ENCODE assay signal across 26 mouse cellular contexts in genomic region chr9:114534747-114535517, GRCm38 (mm10). TPM values are rescaled to one million over a fixed set of nuclear protein-coding genes. Genes with fewer than 3 reads are reported as not detected.
DNase-seq lines count a peak whose midpoint lies in the region; ATAC-seq and TF ChIP-seq lines count a peak whose summit lies in the region.
"Had no signal": no experiment of that assay in that cellular context is flagged by ENCODE, and none has a peak within 500 bp of the region (broad histone marks: within the 10 kb centered on the region; RNA-seq: fewer than 3 reads in every experiment).

No protein-coding gene starts in this region.

- no peaks in the 10 kb centered on the region for H3K27me3 ChIP-seq in forebrain, embryonic 10.5 days (ENCODE audit: poor library complexity, severe bottlenecking)
- no peaks in the 10 kb centered on the region for H3K27me3 ChIP-seq in forebrain, embryonic 11.5 days (ENCODE audit: control insufficient read depth, insufficient read depth, low read length)
- H3K27me3 ChIP-seq in kidney, postnatal 0 days (ENCODE audit: insufficient read depth, low read length) = no peaks in the 10 kb centered on the region
- no peaks in the 10 kb centered on the region for H3K27me3 ChIP-seq in kidney, embryonic 15.5 days
- H3K27me3 ChIP-seq in liver, embryonic 11.5 days (replicated peaks; ENCODE audit: control insufficient read depth, insufficient read depth, low read length) = no peaks in the 10 kb centered on the region
- H3K27me3 ChIP-seq in liver, postnatal 0 days (ENCODE audit: insufficient read depth, low read length) = no peaks in the 10 kb centered on the region
- H3K27me3 ChIP-seq: CH12.LX; hindbrain, embryonic 13.5 days; midbrain, embryonic 15.5 days; Patski; stomach, embryonic 15.5 days had no signal

- no peak overlapping the region for H3K4me2 ChIP-seq in forebrain, embryonic 11.5 days (ENCODE audit: low read depth, low read length, severe bottlenecking)
- H3K4me2 ChIP-seq in kidney, postnatal 0 days (ENCODE audit: low read length) = no peak overlapping the region
- H3K4me2 ChIP-seq in kidney, embryonic 15.5 days = no peak overlapping the region
- H3K4me2 ChIP-seq in liver, embryonic 11.5 days = no peak overlapping the region
- no peak overlapping the region for H3K4me2 ChIP-seq in liver, postnatal 0 days (ENCODE audit: low read depth, low read length)
- H3K4me2 ChIP-seq: hindbrain, embryonic 13.5 days; midbrain, embryonic 15.5 days; stomach, embryonic 15.5 days had no signal

- DNase-seq in forebrain, embryonic 10.5 days (ENCODE audit: extremely low spot score, low spot score) = no peak
- no peak for DNase-seq in forebrain, embryonic 11.5 days (ENCODE audit: low spot score)
- DNase-seq in kidney, postnatal 0 days (ENCODE audit: low spot score) = no peak
- DNase-seq in liver, embryonic 11.5 days (ENCODE audit: low spot score) = no peak
- no peak for DNase-seq in liver, postnatal 0 days
- peak; percentile 64 for DNase-seq in R1 (ENCODE audit: low read depth, low spot score)
- no peak for DNase-seq in cerebellum, adult 9-10 months
- DNase-seq: cerebellum, postnatal 14 days; embryo, embryonic 11 days; gastrocnemius, postnatal 10 days; heart, adult 18-20 months; kidney, adult 11 months; kidney, postnatal 14 days; liver; lung, adult 2 months; retina, postnatal 1 day had no signal

- ATAC-seq in forebrain, embryonic 11.5 days (replicated peaks; ENCODE audit: low FRiP score) = no peak
- ATAC-seq in kidney, postnatal 0 days (replicated peaks; ENCODE audit: low FRiP score, low read depth) = no peak
- ATAC-seq in kidney, embryonic 15.5 days (replicated peaks; ENCODE audit: low FRiP score) = no peak
- ATAC-seq in liver, embryonic 11.5 days (replicated peaks; ENCODE audit: low FRiP score) = no peak
- no peak for ATAC-seq in liver, postnatal 0 days
- ATAC-seq: forebrain, embryonic 14.5 days; midbrain, embryonic 15.5 days; Patski had no signal

- H3K9me3 ChIP-seq in forebrain, embryonic 10.5 days = no peaks in the 10 kb centered on the region
- H3K9me3 ChIP-seq in forebrain, embryonic 11.5 days (ENCODE audit: control insufficient read depth, low read length) = no peaks in the 10 kb centered on the region
- H3K9me3 ChIP-seq in kidney, postnatal 0 days (replicated peaks; ENCODE audit: low read length) = no peaks in the 10 kb centered on the region
- H3K9me3 ChIP-seq in kidney, embryonic 15.5 days (replicated peaks) = no peaks in the 10 kb centered on the region
- H3K9me3 ChIP-seq in liver, embryonic 11.5 days (ENCODE audit: control insufficient read depth, low read length) = no peaks in the 10 kb centered on the region
- no peaks in the 10 kb centered on the region for H3K9me3 ChIP-seq in liver, postnatal 0 days (ENCODE audit: low read length)
- H3K9me3 ChIP-seq: hindbrain, embryonic 13.5 days; midbrain, embryonic 15.5 days; stomach, embryonic 15.5 days had no signal

- no peaks in the 10 kb centered on the region for H3K36me3 ChIP-seq in forebrain, embryonic 10.5 days (replicated peaks)
- no peaks in the 10 kb centered on the region; the same call in 1 of the 2 replicates for H3K36me3 ChIP-seq in forebrain, embryonic 11.5 days (ENCODE audit: control insufficient read depth, insufficient read depth, low read length)
- H3K36me3 ChIP-seq in kidney, postnatal 0 days (ENCODE audit: insufficient read depth, low read length) = no peaks in the 10 kb centered on the region
- H3K36me3 ChIP-seq in kidney, embryonic 15.5 days = no peaks in the 10 kb centered on the region
- H3K36me3 ChIP-seq in liver, embryonic 11.5 days (ENCODE audit: control insufficient read depth, insufficient read depth, low read length) = no peaks in the 10 kb centered on the region
- no peaks in the 10 kb centered on the region for H3K36me3 ChIP-seq in liver, postnatal 0 days (replicated peaks; ENCODE audit: insufficient read depth, low read length)
- H3K36me3 ChIP-seq: hindbrain, embryonic 13.5 days; midbrain, embryonic 15.5 days; stomach, embryonic 15.5 days had no signal

- WGBS in forebrain, embryonic 10.5 days = 82% methylated on average over 9 of the region's 9 CpGs
- 86% methylated on average over 9 of the region's 9 CpGs for WGBS in forebrain, embryonic 11.5 days
- WGBS in kidney, postnatal 0 days = 84% methylated on average over 9 of the region's 9 CpGs
- 82% methylated on average over 9 of the region's 9 CpGs for WGBS in kidney, embryonic 15.5 days
- WGBS in liver, embryonic 11.5 days = 78% methylated on average over 9 of the region's 9 CpGs
- 83% methylated on average over 9 of the region's 9 CpGs for WGBS in liver, postnatal 0 days (ENCODE audit: insufficient replicate concordance)

- peak overlapping the region; percentile 48; the same call in 1 of the 2 replicates for H3K27ac ChIP-seq in forebrain, embryonic 10.5 days
- no peak overlapping the region for H3K27ac ChIP-seq in forebrain, embryonic 11.5 days (ENCODE audit: low read depth, low read length)
- no peak overlapping the region for H3K27ac ChIP-seq in kidney, postnatal 0 days
- no peak overlapping the region for H3K27ac ChIP-seq in kidney, embryonic 15.5 days
- H3K27ac ChIP-seq in liver, embryonic 11.5 days (ENCODE audit: low read depth, low read length) = 0 out of 2 replicates have a peak overlapping the region, but pooled peaks have one; percentile 6
- H3K27ac ChIP-seq in liver, postnatal 0 days (ENCODE audit: low read depth) = no peak overlapping the region
- H3K27ac ChIP-seq: hindbrain, embryonic 13.5 days; macrophage; midbrain, embryonic 15.5 days; stomach, embryonic 15.5 days had no signal

- no peak for TF ChIP-seq EP300 in liver, postnatal 0 days (IDR thresholded peaks at IDR 0.05; ENCODE audit: low read depth)

- H3K4me1 ChIP-seq in forebrain, embryonic 10.5 days = peaks cover 92% of the 10 kb centered on the region
- H3K4me1 ChIP-seq in forebrain, embryonic 11.5 days (replicated peaks; ENCODE audit: control insufficient read depth, insufficient read depth, low read length) = peaks cover 16% of the 10 kb centered on the region
- peaks cover 19% of the 10 kb centered on the region for H3K4me1 ChIP-seq in kidney, postnatal 0 days (replicated peaks; ENCODE audit: insufficient read depth, low read length)
- H3K4me1 ChIP-seq in kidney, embryonic 15.5 days = peaks cover 63% of the 10 kb centered on the region
- H3K4me1 ChIP-seq in liver, embryonic 11.5 days (replicated peaks; ENCODE audit: control insufficient read depth, insufficient read depth, low read length) = peaks cover 25% of the 10 kb centered on the region
- H3K4me1 ChIP-seq in liver, postnatal 0 days (ENCODE audit: insufficient read depth) = peaks cover 3% of the 10 kb centered on the region
- H3K4me1 ChIP-seq: midbrain, embryonic 15.5 days had no signal

- H3K4me3 ChIP-seq in forebrain, embryonic 10.5 days = no peak overlapping the region
- H3K4me3 ChIP-seq in forebrain, embryonic 11.5 days (ENCODE audit: low read depth, low read length) = no peak overlapping the region
- H3K4me3 ChIP-seq in kidney, postnatal 0 days (replicated peaks; ENCODE audit: low read depth, low read length) = no peak overlapping the region
- no peak overlapping the region for H3K4me3 ChIP-seq in kidney, embryonic 15.5 days (replicated peaks)
- H3K4me3 ChIP-seq in liver, embryonic 11.5 days (ENCODE audit: low read depth, low read length) = no peak overlapping the region
- H3K4me3 ChIP-seq in liver, postnatal 0 days (ENCODE audit: low read depth, low read length) = no peak overlapping the region
- H3K4me3 ChIP-seq: hindbrain, embryonic 13.5 days; midbrain, embryonic 15.5 days; stomach, embryonic 15.5 days had no signal

- no peak overlapping the region for H3K9ac ChIP-seq in forebrain, embryonic 11.5 days (ENCODE audit: low read length)
- no peak overlapping the region for H3K9ac ChIP-seq in kidney, postnatal 0 days (ENCODE audit: low read depth, low read length)
- no peak overlapping the region for H3K9ac ChIP-seq in kidney, embryonic 15.5 days
- no peak overlapping the region for H3K9ac ChIP-seq in liver, embryonic 11.5 days (ENCODE audit: low read depth, low read length)
- no peak overlapping the region for H3K9ac ChIP-seq in liver, postnatal 0 days (replicated peaks)
- H3K9ac ChIP-seq: hindbrain, embryonic 13.5 days; midbrain, embryonic 15.5 days; stomach, embryonic 15.5 days had no signal

- 0 out of 2 replicates have a peak, but pooled peaks have one; percentile 3 for TF ChIP-seq CTCF in kidney, postnatal 0 days (IDR thresholded peaks at IDR 0.05; ENCODE audit: low read depth)
- no peak for TF ChIP-seq CTCF in liver, postnatal 0 days (IDR thresholded peaks at IDR 0.05; ENCODE audit: low read depth)

RNA-seq across cellular contexts. Expression of gene C130032M10Rik, which starts 19.4 kb away (rescaled TPM):
- 1.0 and 1.2 TPM in 2 replicates for polyA plus RNA-seq in forebrain, embryonic 10.5 days (2016; fragmentation: Nextera tagmentation; extraction: Ambion mirVana)
- polyA plus RNA-seq in forebrain, embryonic 11.5 days (2014; fragmentation: Nextera tagmentation; extraction: Ambion mirVana) = not detected in 2 replicates
- polyA plus RNA-seq in kidney, postnatal 0 days (2015; fragmentation: Nextera tagmentation; extraction: Ambion mirVana) = 0.16 TPM in 1 of 2 replicates, not detected in the other
- polyA plus RNA-seq in kidney, embryonic 15.5 days (2015; fragmentation: Nextera tagmentation; extraction: Ambion mirVana) = 0.58 and 0.62 TPM in 2 replicates
- 0.30 TPM in 1 of 2 replicates, not detected in the other for polyA plus RNA-seq in liver, embryonic 11.5 days (2014; fragmentation: Nextera tagmentation; extraction: Ambion mirVana)
- polyA plus RNA-seq in liver, postnatal 0 days (2015; fragmentation: Nextera tagmentation; extraction: Ambion mirVana) = not detected in 2 replicates
- polyA plus RNA-seq: forebrain, embryonic 14.5 days; lung, adult 2 months; macrophage; midbrain, embryonic 15.5 days; Patski; spleen, adult 2 months; thymus, postnatal 0 days had no signal

RNA-seq across cellular contexts. Expression of gene Trim71, which starts 29.2 kb away (rescaled TPM):
- 5.9 and 6.5 TPM in 2 replicates for polyA plus RNA-seq in forebrain, embryonic 10.5 days (2016; fragmentation: Nextera tagmentation; extraction: Ambion mirVana)
- polyA plus RNA-seq in forebrain, embryonic 11.5 days (2014; fragmentation: Nextera tagmentation; extraction: Ambion mirVana) = 1.5 and 1.6 TPM in 2 replicates
- polyA plus RNA-seq in kidney, postnatal 0 days (2015; fragmentation: Nextera tagmentation; extraction: Ambion mirVana) = 0.43 and 0.46 TPM in 2 replicates
- polyA plus RNA-seq in kidney, embryonic 15.5 days (2015; fragmentation: Nextera tagmentation; extraction: Ambion mirVana) = 0.87 and 1.00 TPM in 2 replicates
- 2.6 and 3.1 TPM in 2 replicates for polyA plus RNA-seq in liver, embryonic 11.5 days (2014; fragmentation: Nextera tagmentation; extraction: Ambion mirVana)
- 0.05 and 0.06 TPM in 2 replicates for polyA plus RNA-seq in liver, postnatal 0 days (2015; fragmentation: Nextera tagmentation; extraction: Ambion mirVana)
- polyA plus RNA-seq: macrophage, Patski had no signal

RNA-seq across cellular contexts. Expression of gene Ccr4, which starts 30.2 kb away (rescaled TPM):
- not detected in 2 replicates for polyA plus RNA-seq in forebrain, embryonic 10.5 days (2016; fragmentation: Nextera tagmentation; extraction: Ambion mirVana)
- not detected in 2 replicates for polyA plus RNA-seq in forebrain, embryonic 11.5 days (2014; fragmentation: Nextera tagmentation; extraction: Ambion mirVana)
- polyA plus RNA-seq in kidney, postnatal 0 days (2015; fragmentation: Nextera tagmentation; extraction: Ambion mirVana) = 0.19 and 0.84 TPM in 2 replicates
- polyA plus RNA-seq in kidney, embryonic 15.5 days (2015; fragmentation: Nextera tagmentation; extraction: Ambion mirVana) = 0.55 and 0.78 TPM in 2 replicates
- polyA plus RNA-seq in liver, embryonic 11.5 days (2014; fragmentation: Nextera tagmentation; extraction: Ambion mirVana) = not detected in 2 replicates
- not detected in 2 replicates for polyA plus RNA-seq in liver, postnatal 0 days (2015; fragmentation: Nextera tagmentation; extraction: Ambion mirVana)
- polyA plus RNA-seq: forebrain, embryonic 14.5 days; hindbrain, embryonic 13.5 days; macrophage; midbrain, embryonic 15.5 days; Patski had no signal

Comparison
In these comparisons a context has a peak if more than half of its experiments do, and no peak if none do; other contexts are left out.
1. H3K27ac ChIP-seq: peak in forebrain, embryonic 10.5 days (single experiment) and liver, embryonic 11.5 days (single experiment); none in forebrain, embryonic 11.5 days (single experiment), kidney, postnatal 0 days (single experiment), kidney, embryonic 15.5 days (single experiment) and liver, postnatal 0 days (single experiment).